Mouse (Mus musculus) lung, embryonic 16.5 days (tissue): ENCODE measurements around the gene Zdhhc17. TPM values are rescaled to one million over a fixed set of nuclear protein-coding genes. Genes with fewer than 3 reads are reported as not detected.

Experiments
- ATAC-seq: fragments of 200-750 bp; cut with Nextera tagmentation; 2 replicates; pipeline ENCODE4 v1.8.0; 2017; ENCODE audit warnings: low read depth, mild to moderate bottlenecking, moderate library complexity
- H3K27ac ChIP-seq: fragments of 300-500 bp; sonication (generic); 2 replicates; pipeline ENCODE4 v1.5.1; 2014; ENCODE audit warnings: mild to moderate bottlenecking, control low read depth, low read length
- H3K27me3 ChIP-seq: fragments of 300-500 bp; sonication (generic); 2 replicates; pipeline ENCODE4 v1.6.1; 2014; ENCODE audit warnings: low read depth, low read length, mixed read lengths; ENCODE audit not compliant: control insufficient read depth, insufficient read depth
- H3K36me3 ChIP-seq: fragments of 300-500 bp; sonication (generic); 2 replicates; pipeline ENCODE4 v1.6.1; 2014; ENCODE audit warnings: low read length; ENCODE audit not compliant: control insufficient read depth, insufficient read depth
- H3K4me1 ChIP-seq: fragments of 300-500 bp; sonication (generic); replicated peaks from 2 replicates; pipeline ENCODE4 v1.6.1; 2014; ENCODE audit warnings: low read length, mixed read lengths; ENCODE audit not compliant: control insufficient read depth, insufficient read depth
- H3K4me2 ChIP-seq: fragments of 300-500 bp; sonication (generic); 2 replicates; pipeline ENCODE4 v1.6.1; 2014; ENCODE audit warnings: low read depth, low read length, control low read depth
- H3K4me3 ChIP-seq: fragments of 300-500 bp; sonication (generic); 2 replicates; pipeline ENCODE4 v1.5.1; 2014; ENCODE audit warnings: mild to moderate bottlenecking, low read length, control low read depth
- H3K9ac ChIP-seq: fragments of 300-500 bp; sonication (generic); 2 replicates; pipeline ENCODE4 v1.6.1; 2014; ENCODE audit warnings: low read length, control low read depth
- H3K9me3 ChIP-seq: fragments of 300-500 bp; sonication (generic); 2 replicates; pipeline ENCODE4 v1.6.1; 2016; ENCODE audit warnings: low read length; ENCODE audit not compliant: control insufficient read depth
- WGBS: fragments of 180-500 bp; shearing (Covaris S2); extraction: QIAGEN DNeasy Blood & Tissue Kit; methylation state at CpG from one replicate; pipeline ENCODE4 v1.1.7; 2014; 5-methylcytosine and 5-hydroxymethylcytosine counted together
- polyA plus RNA-seq: library from polyadenylated mRNA; unstranded; fragments of >200 nt; fragmentation: Nextera tagmentation; extraction: Ambion mirVana; gene quantifications from 2 replicates; pipeline ENCODE4 v1.2.1, GENCODE M21; 2015

Zdhhc17 gene
- polyA plus RNA-seq, 1 experiment from 2014 or later, result 22.6 TPM

GRCm38 (mm10) chr10:111009113-111009640, 763 bp downstream of the Zdhhc17 start:
- peak overlapping the region; percentile 96 for H3K4me3 ChIP-seq
- H3K9ac ChIP-seq, result peak overlapping the region; percentile 99
- H3K27me3 ChIP-seq, result no peaks in the 10 kb centered on the region
- no peak for ATAC-seq
- under 1% methylated on average over 23 of the region's 28 CpGs for WGBS
- peak overlapping the region; percentile 97 for H3K4me2 ChIP-seq
- H3K4me1 ChIP-seq, result peaks cover 12% of the 10 kb centered on the region
- no peaks in the 10 kb centered on the region for H3K36me3 ChIP-seq
- H3K9me3 ChIP-seq, result no peaks in the 10 kb centered on the region
- H3K27ac ChIP-seq, result peak overlapping the region; percentile 98

- peaks cover 12% of the 10 kb centered on the region for H3K4me1 ChIP-seq
- no peak overlapping the region for H3K4me3 ChIP-seq
- H3K27me3 ChIP-seq, result no peaks in the 10 kb centered on the region
- ATAC-seq, result no peak
- no peak overlapping the region for H3K4me2 ChIP-seq
- H3K9me3 ChIP-seq, result no peaks in the 10 kb centered on the region
- H3K36me3 ChIP-seq, result no peaks in the 10 kb centered on the region
- H3K9ac ChIP-seq, result no peak overlapping the region
- no peak overlapping the region for H3K27ac ChIP-seq
- 78% methylated on average over 4 of the region's 4 CpGs for WGBS
Measured at GRCm38 (mm10) chr10:111007687-111008086, 2.3 kb downstream of the Zdhhc17 start.

- H3K4me2 ChIP-seq, result no peak overlapping the region
- no peaks in the 10 kb centered on the region for H3K9me3 ChIP-seq
- peaks cover 12% of the 10 kb centered on the region for H3K4me1 ChIP-seq
- H3K27ac ChIP-seq, result no peak overlapping the region
- no peak for ATAC-seq
- no peak overlapping the region for H3K9ac ChIP-seq
- no peaks in the 10 kb centered on the region for H3K36me3 ChIP-seq
- H3K4me3 ChIP-seq, result no peak overlapping the region
- WGBS, result 43% methylated on average over 14 of the region's 14 CpGs
- H3K27me3 ChIP-seq, result no peaks in the 10 kb centered on the region
Measured at GRCm38 (mm10) chr10:111005611-111006488, 4.1 kb downstream of the Zdhhc17 start.

GRCm38 (mm10) chr10:111004220-111004619, 5.7 kb downstream of the Zdhhc17 start:
- H3K4me3 ChIP-seq, result no peak overlapping the region
- no peak overlapping the region for H3K27ac ChIP-seq
- no peak overlapping the region for H3K9ac ChIP-seq
- H3K4me2 ChIP-seq, result no peak overlapping the region
- H3K9me3 ChIP-seq, result no peaks in the 10 kb centered on the region
- H3K4me1 ChIP-seq, result peaks cover 12% of the 10 kb centered on the region
- no peaks in the 10 kb centered on the region for H3K27me3 ChIP-seq
- no peak for ATAC-seq
- 92% methylated on average over 6 of the region's 6 CpGs for WGBS
- no peaks in the 10 kb centered on the region for H3K36me3 ChIP-seq

- H3K9me3 ChIP-seq, result no peaks in the 10 kb centered on the region
- H3K4me3 ChIP-seq, result no peak overlapping the region
- no peaks in the 10 kb centered on the region for H3K36me3 ChIP-seq
- no peaks in the 10 kb centered on the region for H3K4me1 ChIP-seq
- H3K27ac ChIP-seq, result no peak overlapping the region
- 51% methylated on average over 5 of the region's 5 CpGs for whole genome bisulfite sequencing
- H3K9ac ChIP-seq, result no peak overlapping the region
- H3K4me2 ChIP-seq, result no peak overlapping the region
- H3K27me3 ChIP-seq, result no peaks in the 10 kb centered on the region
- ATAC-seq, result no peak
Measured at GRCm38 (mm10) chr10:110999201-110999600, 10.7 kb downstream of the Zdhhc17 start.

GRCm38 (mm10) chr10:110997180-110997579, 12.8 kb downstream of the Zdhhc17 start:
- Histone ChIP-seq H3K4me1 (peaks cover under 1% of the 10 kb centered on the region; the same call in 1 of the 2 replicates), H3K4me2 (no peak overlapping the region), H3K9ac (no peak overlapping the region), H3K36me3 (no peaks in the 10 kb centered on the region), H3K27ac (no peak overlapping the region), H3K9me3 (no peaks in the 10 kb centered on the region), H3K4me3 (no peak overlapping the region), H3K27me3 (no peaks in the 10 kb centered on the region)
- WGBS, result 87% methylated on average over 6 of the region's 6 CpGs
- no peak for ATAC-seq

GRCm38 (mm10) chr10:110994761-110995160, 15.2 kb downstream of the Zdhhc17 start:
- H3K36me3 ChIP-seq, result no peaks in the 10 kb centered on the region

GRCm38 (mm10) chr10:110993249-110993648, 16.7 kb downstream of the Zdhhc17 start:
- 56% methylated on average over 5 of the region's 5 CpGs for WGBS
- Histone ChIP-seq H3K27ac (no peak overlapping the region), H3K27me3 (no peaks in the 10 kb centered on the region), H3K9ac (no peak overlapping the region), H3K9me3 (no peaks in the 10 kb centered on the region), H3K4me1 (peaks cover 2% of the 10 kb centered on the region; the same call in 1 of the 2 replicates), H3K36me3 (no peaks in the 10 kb centered on the region), H3K4me3 (no peak overlapping the region), H3K4me2 (no peak overlapping the region)
- no peak for ATAC-seq

More at GRCm38 (mm10) chr10:110994761-110995160, 15.2 kb downstream of the Zdhhc17 start:
- H3K4me2 ChIP-seq, result no peak overlapping the region
- WGBS, result 48% methylated on average over 5 of the region's 5 CpGs
- no peak overlapping the region for H3K9ac ChIP-seq
- H3K27ac ChIP-seq, result no peak overlapping the region
- no peaks in the 10 kb centered on the region for H3K9me3 ChIP-seq
- no peak overlapping the region for H3K4me3 ChIP-seq
- H3K4me1 ChIP-seq, result peaks cover 2% of the 10 kb centered on the region; the same call in 1 of the 2 replicates
- no peak for ATAC-seq
- H3K27me3 ChIP-seq, result no peaks in the 10 kb centered on the region

- no peaks in the 10 kb centered on the region for H3K27me3 ChIP-seq
- H3K4me2 ChIP-seq, result no peak overlapping the region
- no peak overlapping the region for H3K9ac ChIP-seq
- H3K9me3 ChIP-seq, result no peaks in the 10 kb centered on the region
- no peaks in the 10 kb centered on the region for H3K36me3 ChIP-seq
- no peak for ATAC-seq
- H3K4me3 ChIP-seq, result no peak overlapping the region
- H3K27ac ChIP-seq, result no peak overlapping the region
- peaks cover 2% of the 10 kb centered on the region; the same call in 1 of the 2 replicates for H3K4me1 ChIP-seq
- WGBS, result 37% methylated on average over 9 of the region's 9 CpGs
Measured at GRCm38 (mm10) chr10:110992047-110992431, 17.9 kb downstream of the Zdhhc17 start.
